Mouse (Mus musculus): ENCODE data around the gene Hmgxb4. TPM values are rescaled to one million over a fixed set of nuclear protein-coding genes. Genes with fewer than 3 reads are reported as not detected.
A peak's percentile ranks its signal among the peaks of the same experiment; 100 is the strongest.

Hmgxb4 gene
- polyA plus RNA-seq, 1 experiment: 35.5 TPM

DNA sequence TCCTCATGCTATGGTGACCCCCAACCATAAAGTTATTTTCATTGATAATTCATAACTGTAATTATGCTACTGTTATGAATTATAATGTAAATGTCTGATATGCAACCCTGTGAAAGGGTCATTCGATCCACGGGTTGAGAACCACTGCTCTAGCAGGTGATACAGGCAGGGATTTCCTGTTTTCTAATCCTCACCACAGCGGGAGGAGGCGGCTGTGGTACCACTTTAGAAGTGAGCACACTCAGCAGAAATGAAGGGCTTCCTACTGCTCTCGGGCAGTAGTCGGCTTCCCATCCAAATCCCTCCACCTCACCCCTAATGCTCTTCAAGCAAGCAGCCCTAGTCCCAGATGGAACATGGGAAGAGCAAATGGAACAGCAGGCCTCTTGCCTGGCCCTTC, 66.9 kb downstream of the Hmgxb4 start:
- no peak overlapping the region for H3K27ac ChIP-seq (ENCODE audit: insufficient read depth, low read length)
- DNase-seq: no peak
- H3K27me3 ChIP-seq (ENCODE audit: control insufficient read depth, insufficient read depth, low read length): no peaks in the 10 kb centered on the region
- TF ChIP-seq CTCF (IDR thresholded peaks at IDR 0.05; ENCODE audit: borderline replicate concordance, insufficient read depth, low read depth, low read length) (no peak), POLR2A (IDR thresholded peaks at IDR 0.05; ENCODE audit: borderline replicate concordance, insufficient read depth, low read length) (no peak)
- H3K4me3 ChIP-seq (replicated peaks; ENCODE audit: insufficient read depth, low read depth, low read length): no peak overlapping the region
- peaks cover 6% of the 10 kb centered on the region; the same call in 1 of the 2 replicates for H3K4me1 ChIP-seq (ENCODE audit: control insufficient read depth, insufficient read depth, low read length)
- WGBS: 71% methylated on average over 6 of the region's 6 CpGs

GRCm38 (mm10) chr8:75060815-75061214, 67.7 kb downstream of the Hmgxb4 start:
- TF ChIP-seq POLR2A (IDR thresholded peaks at IDR 0.05; ENCODE audit: borderline replicate concordance, insufficient read depth, low read length) (no peak), CTCF (IDR thresholded peaks at IDR 0.05; ENCODE audit: borderline replicate concordance, insufficient read depth, low read depth, low read length) (no peak)
- H3K27me3 ChIP-seq (ENCODE audit: control insufficient read depth, insufficient read depth, low read length): no peaks in the 10 kb centered on the region
- H3K4me1 ChIP-seq (ENCODE audit: control insufficient read depth, insufficient read depth, low read length): peaks cover 6% of the 10 kb centered on the region; the same call in 1 of the 2 replicates
- no peak overlapping the region for H3K27ac ChIP-seq (ENCODE audit: insufficient read depth, low read length)
- DNase-seq: no peak
- 84% methylated on average over 2 of the region's 2 CpGs for WGBS
- no peak overlapping the region for H3K4me3 ChIP-seq (replicated peaks; ENCODE audit: insufficient read depth, low read depth, low read length)

- H3K4me1 ChIP-seq (ENCODE audit: control insufficient read depth, insufficient read depth, low read length): peaks cover 6% of the 10 kb centered on the region; the same call in 1 of the 2 replicates
- no peak for TF ChIP-seq POLR2A (IDR thresholded peaks at IDR 0.05; ENCODE audit: borderline replicate concordance, insufficient read depth, low read length)
- TF ChIP-seq CTCF (IDR thresholded peaks at IDR 0.05; ENCODE audit: borderline replicate concordance, insufficient read depth, low read depth, low read length): no peak
- WGBS: 93% methylated on average over 3 of the region's 3 CpGs
- no peak for DNase-seq
- H3K27ac ChIP-seq (ENCODE audit: insufficient read depth, low read length): no peak overlapping the region
- no peak overlapping the region for H3K4me3 ChIP-seq (replicated peaks; ENCODE audit: insufficient read depth, low read depth, low read length)
- H3K27me3 ChIP-seq (ENCODE audit: control insufficient read depth, insufficient read depth, low read length): no peaks in the 10 kb centered on the region
These were observed 70.1 kb downstream of the Hmgxb4 start for GRCm38 (mm10) chr8:75063290-75063689.

DNA sequence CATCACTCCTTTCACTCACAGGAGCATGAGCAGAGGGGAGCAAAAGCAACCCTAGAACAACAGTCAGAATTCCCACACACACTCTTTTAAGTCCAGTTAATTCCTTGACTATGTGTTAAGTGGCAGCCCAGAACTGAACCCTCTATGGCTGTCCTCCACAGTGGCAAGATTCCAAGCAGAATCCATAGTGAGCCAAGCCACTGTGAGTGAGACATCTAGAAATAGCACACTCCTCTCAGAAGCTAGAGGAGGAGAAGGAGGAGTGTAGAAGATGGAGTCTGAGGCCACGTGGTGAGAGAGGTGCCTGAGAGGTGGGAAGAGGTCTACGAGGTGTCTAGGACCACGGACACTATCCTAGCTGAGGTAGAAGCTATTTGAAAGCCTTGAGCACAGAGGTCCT, 71.6 kb downstream of the Hmgxb4 start:
- Histone ChIP-seq H3K27me3 (ENCODE audit: control insufficient read depth, insufficient read depth, low read length) (no peaks in the 10 kb centered on the region), H3K27ac (ENCODE audit: insufficient read depth, low read length) (no peak overlapping the region), H3K4me1 (ENCODE audit: control insufficient read depth, insufficient read depth, low read length) (peaks cover 6% of the 10 kb centered on the region; the same call in 1 of the 2 replicates), H3K4me3 (replicated peaks; ENCODE audit: insufficient read depth, low read depth, low read length) (no peak overlapping the region)
- WGBS: 58% methylated on average over 3 of the region's 3 CpGs
- no peak for DNase-seq
- no peak for TF ChIP-seq CTCF (IDR thresholded peaks at IDR 0.05; ENCODE audit: borderline replicate concordance, insufficient read depth, low read depth, low read length)
- TF ChIP-seq POLR2A (IDR thresholded peaks at IDR 0.05; ENCODE audit: borderline replicate concordance, insufficient read depth, low read length): no peak

DNA sequence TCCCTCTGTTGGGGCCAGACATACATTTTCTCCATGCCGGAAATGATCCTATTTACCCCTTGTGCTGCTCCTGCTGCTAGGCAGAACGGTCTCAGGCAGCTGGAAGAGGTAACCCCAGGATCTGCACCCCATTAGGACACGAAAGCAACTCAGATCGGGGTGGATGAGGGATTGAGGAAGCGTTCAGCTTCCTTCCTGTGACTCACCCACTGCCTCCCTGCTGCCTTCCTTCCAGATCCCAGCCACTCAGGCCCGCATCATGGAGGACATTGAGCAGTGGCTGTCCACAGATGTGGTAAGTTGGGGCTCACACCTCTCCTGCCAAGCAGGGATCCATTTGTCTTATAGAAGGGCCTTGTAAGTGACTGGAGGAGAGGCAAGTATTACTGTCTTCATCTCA, 74.1 kb downstream of the Hmgxb4 start:
- TF ChIP-seq POLR2A (IDR thresholded peaks at IDR 0.05; ENCODE audit: borderline replicate concordance, insufficient read depth, low read length): no peak
- no peak for TF ChIP-seq CTCF (IDR thresholded peaks at IDR 0.05; ENCODE audit: borderline replicate concordance, insufficient read depth, low read depth, low read length)
- DNase-seq: no peak
- Histone ChIP-seq H3K4me1 (ENCODE audit: control insufficient read depth, insufficient read depth, low read length) (peaks cover 6% of the 10 kb centered on the region; the same call in 1 of the 2 replicates), H3K4me3 (replicated peaks; ENCODE audit: insufficient read depth, low read depth, low read length) (no peak overlapping the region), H3K27ac (ENCODE audit: insufficient read depth, low read length) (no peak overlapping the region), H3K27me3 (ENCODE audit: control insufficient read depth, insufficient read depth, low read length) (no peaks in the 10 kb centered on the region)
- 73% methylated on average over 6 of the region's 6 CpGs for WGBS

DNA sequence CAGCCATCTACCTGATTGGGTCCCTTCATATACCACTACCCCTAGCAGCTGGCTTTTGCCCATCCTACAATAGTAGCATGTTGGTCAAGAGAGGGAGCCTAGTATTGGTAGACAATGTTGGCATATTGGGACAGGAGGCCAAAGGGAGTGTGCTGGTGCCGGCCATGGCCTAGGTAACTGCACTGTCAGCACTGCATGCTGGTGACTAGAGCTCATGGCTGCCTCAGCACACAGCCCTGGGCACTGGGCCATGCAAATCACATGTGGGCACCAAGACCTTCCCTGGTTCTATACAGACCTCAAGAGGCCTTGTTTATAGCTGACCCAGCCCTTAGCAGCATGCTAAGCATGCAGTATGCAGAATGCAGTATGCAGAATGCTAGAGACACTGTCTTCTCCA, 77.1 kb downstream of the Hmgxb4 start:
- 71% methylated on average over 1 of the region's 1 CpGs for WGBS
- Histone ChIP-seq H3K4me1 (ENCODE audit: control insufficient read depth, insufficient read depth, low read length) (no peaks in the 10 kb centered on the region), H3K27ac (ENCODE audit: insufficient read depth, low read length) (no peak overlapping the region), H3K27me3 (ENCODE audit: control insufficient read depth, insufficient read depth, low read length) (no peaks in the 10 kb centered on the region), H3K4me3 (replicated peaks; ENCODE audit: insufficient read depth, low read depth, low read length) (no peak overlapping the region)
- DNase-seq: no peak
- TF ChIP-seq CTCF (IDR thresholded peaks at IDR 0.05; ENCODE audit: borderline replicate concordance, insufficient read depth, low read depth, low read length) (no peak), POLR2A (IDR thresholded peaks at IDR 0.05; ENCODE audit: borderline replicate concordance, insufficient read depth, low read length) (no peak)

DNA sequence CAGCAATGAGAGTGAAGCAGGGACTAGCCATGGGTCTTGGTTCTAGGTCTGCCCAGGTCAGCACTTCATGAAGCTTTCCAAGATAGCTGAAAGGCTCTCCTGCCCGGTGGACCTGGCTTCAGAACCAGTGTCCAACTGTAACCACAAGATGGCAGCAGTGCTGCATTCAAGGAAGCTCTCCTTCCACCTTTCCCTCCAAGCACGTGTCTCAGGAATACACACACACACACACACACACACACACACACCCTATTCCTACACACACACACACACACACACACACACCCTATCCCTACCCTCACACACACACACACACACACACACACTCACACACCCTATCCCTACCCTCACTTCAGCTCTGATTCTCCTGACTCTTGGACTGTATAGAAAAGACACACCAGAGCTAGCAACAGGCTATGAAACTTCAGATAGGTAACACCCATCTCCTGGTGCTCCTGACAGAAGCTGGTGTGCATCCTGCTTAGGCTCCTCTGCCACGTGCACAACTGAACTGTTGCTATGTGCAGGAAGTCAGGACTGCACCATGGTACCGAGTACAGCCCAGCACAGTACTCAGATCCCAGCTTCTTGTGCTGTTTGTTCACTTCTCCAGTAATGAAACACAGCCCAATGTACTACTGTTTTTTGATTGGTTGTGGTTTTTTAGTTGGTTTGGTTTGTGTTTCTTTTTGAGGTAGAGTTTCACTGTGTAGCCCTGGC, 78.6 kb downstream of the Hmgxb4 start:
- Histone ChIP-seq H3K4me1 (ENCODE audit: control insufficient read depth, insufficient read depth, low read length) (no peaks in the 10 kb centered on the region), H3K4me3 (replicated peaks; ENCODE audit: insufficient read depth, low read depth, low read length) (no peak overlapping the region), H3K27me3 (ENCODE audit: control insufficient read depth, insufficient read depth, low read length) (no peaks in the 10 kb centered on the region), H3K27ac (ENCODE audit: insufficient read depth, low read length) (no peak overlapping the region)
- no peak for TF ChIP-seq POLR2A (IDR thresholded peaks at IDR 0.05; ENCODE audit: borderline replicate concordance, insufficient read depth, low read length)
- peak; percentile 98 for TF ChIP-seq CTCF (IDR thresholded peaks at IDR 0.05; ENCODE audit: borderline replicate concordance, insufficient read depth, low read depth, low read length)
- peak; percentile 76 to 82 for DNase-seq
- 29% methylated on average over 4 of the region's 4 CpGs for WGBS

GRCm38 (mm10) chr8:75074876-75075275, 81.7 kb downstream of the Hmgxb4 start:
- no peak for DNase-seq
- no peaks in the 10 kb centered on the region for H3K4me1 ChIP-seq (ENCODE audit: control insufficient read depth, insufficient read depth, low read length)
- TF ChIP-seq CTCF (IDR thresholded peaks at IDR 0.05; ENCODE audit: borderline replicate concordance, insufficient read depth, low read depth, low read length) (no peak), POLR2A (IDR thresholded peaks at IDR 0.05; ENCODE audit: borderline replicate concordance, insufficient read depth, low read length) (no peak)

More at GRCm38 (mm10) chr8:75074876-75075275, 81.7 kb downstream of the Hmgxb4 start:
- no peak overlapping the region for H3K27ac ChIP-seq (ENCODE audit: insufficient read depth, low read length)
- H3K27me3 ChIP-seq (ENCODE audit: control insufficient read depth, insufficient read depth, low read length): no peaks in the 10 kb centered on the region
- 7% methylated on average over 1 of the region's 1 CpGs for WGBS
- H3K4me3 ChIP-seq (replicated peaks; ENCODE audit: insufficient read depth, low read depth, low read length): no peak overlapping the region

Data from cerebellum, adult 2 months (tissue).